Mouse (Mus musculus): ENCODE measurements around the gene Tjp3. TPM values are rescaled to one million over a fixed set of nuclear protein-coding genes. Genes with fewer than 3 reads are reported as not detected.
A peak's percentile ranks its signal among the peaks of the same experiment; 100 is the strongest.

The Tjp3 gene
- polyA plus RNA-seq, 1 experiment from 2014 or later = 22.6 TPM

DNA sequence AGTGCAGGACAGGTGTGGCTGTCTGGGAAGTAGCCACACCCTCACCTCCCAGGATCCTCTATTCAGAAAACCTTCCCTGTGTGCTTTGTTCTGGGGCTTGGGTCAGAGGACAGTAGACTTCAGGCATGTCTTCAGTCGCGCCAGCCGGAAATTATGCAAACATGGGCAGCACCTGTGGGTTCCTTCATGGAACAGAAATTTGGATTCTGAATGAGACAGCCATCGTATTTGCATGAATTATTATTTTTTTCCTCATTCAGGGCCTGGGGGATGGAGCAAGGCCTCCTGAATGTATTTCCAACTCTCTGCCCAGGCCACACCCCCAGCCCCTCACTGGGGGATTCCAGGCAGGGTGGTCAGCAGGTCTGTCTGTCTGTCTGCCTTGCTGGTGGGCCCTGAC, 30.4 kb downstream of the Tjp3 start:
- peaks cover 33% of the 10 kb centered on the region for H3K36me3 ChIP-seq (ENCODE audit: insufficient read depth, low read length)
- H3K27me3 ChIP-seq (ENCODE audit: insufficient read depth, low read length) = peaks cover 40% of the 10 kb centered on the region
- no peak overlapping the region for H3K4me3 ChIP-seq (ENCODE audit: low read length)
- peaks cover 16% of the 10 kb centered on the region for H3K4me1 ChIP-seq (ENCODE audit: insufficient read depth, low read length)
- peaks cover 7% of the 10 kb centered on the region; the same call in 1 of the 2 replicates for H3K9me3 ChIP-seq (ENCODE audit: low read length)
- ATAC-seq (ENCODE audit: low FRiP score, low TSS enrichment) = no peak
- H3K9ac ChIP-seq (replicated peaks; ENCODE audit: low read length) = no peak overlapping the region
- no peak overlapping the region for H3K4me2 ChIP-seq (replicated peaks; ENCODE audit: low read depth, low read length)
- 95% methylated on average over 4 of the region's 4 CpGs for WGBS
- no peak overlapping the region for H3K27ac ChIP-seq (ENCODE audit: low read length)

- Histone ChIP-seq H3K36me3 (ENCODE audit: insufficient read depth, low read length) (peaks cover 26% of the 10 kb centered on the region), H3K9ac (replicated peaks; ENCODE audit: low read length) (0 out of 2 replicates have a peak overlapping the region, but pooled peaks have one; percentile 13), H3K27me3 (ENCODE audit: insufficient read depth, low read length) (peaks cover 44% of the 10 kb centered on the region), H3K4me3 (ENCODE audit: low read length) (no peak overlapping the region), H3K4me1 (ENCODE audit: insufficient read depth, low read length) (peaks cover 9% of the 10 kb centered on the region), H3K27ac (ENCODE audit: low read length) (no peak overlapping the region), H3K9me3 (ENCODE audit: low read length) (peaks cover 7% of the 10 kb centered on the region; the same call in 1 of the 2 replicates), H3K4me2 (replicated peaks; ENCODE audit: low read depth, low read length) (no peak overlapping the region)
- no peak for ATAC-seq (ENCODE audit: low FRiP score, low TSS enrichment)
- WGBS = 36% methylated on average over 21 of the region's 21 CpGs
These were observed 32.0 kb downstream of the Tjp3 start for GRCm38 (mm10) chr10:81259225-81259884.

- H3K4me3 ChIP-seq (ENCODE audit: low read length) = peak overlapping the region; percentile 57
- no peak overlapping the region for H3K27ac ChIP-seq (ENCODE audit: low read length)
- H3K36me3 ChIP-seq (ENCODE audit: insufficient read depth, low read length) = peaks cover 10% of the 10 kb centered on the region
- peaks cover 60% of the 10 kb centered on the region for H3K27me3 ChIP-seq (ENCODE audit: insufficient read depth, low read length)
- H3K9ac ChIP-seq (replicated peaks; ENCODE audit: low read length) = peak overlapping the region; percentile 70
- 0 out of 2 replicates have a peak, but pooled peaks have one; percentile 24 for ATAC-seq (ENCODE audit: low FRiP score, low TSS enrichment)
- peak overlapping the region; percentile 91 for H3K4me2 ChIP-seq (replicated peaks; ENCODE audit: low read depth, low read length)
- H3K9me3 ChIP-seq (ENCODE audit: low read length) = peaks cover 7% of the 10 kb centered on the region; the same call in 1 of the 2 replicates
- H3K4me1 ChIP-seq (ENCODE audit: insufficient read depth, low read length) = peaks cover 13% of the 10 kb centered on the region
- 2% methylated on average over 62 of the region's 62 CpGs for WGBS
These were observed 34.0 kb downstream of the Tjp3 start for GRCm38 (mm10) chr10:81257158-81258039.

- ATAC-seq (ENCODE audit: low FRiP score, low TSS enrichment) = no peak
- 56% methylated on average over 1 of the region's 1 CpGs for WGBS
- Histone ChIP-seq H3K27me3 (ENCODE audit: insufficient read depth, low read length) (peaks cover 67% of the 10 kb centered on the region), H3K4me1 (ENCODE audit: insufficient read depth, low read length) (peaks cover 13% of the 10 kb centered on the region), H3K4me3 (ENCODE audit: low read length) (no peak overlapping the region), H3K36me3 (ENCODE audit: insufficient read depth, low read length) (no peaks in the 10 kb centered on the region), H3K4me2 (replicated peaks; ENCODE audit: low read depth, low read length) (no peak overlapping the region), H3K9me3 (ENCODE audit: low read length) (no peaks in the 10 kb centered on the region), H3K9ac (replicated peaks; ENCODE audit: low read length) (no peak overlapping the region), H3K27ac (ENCODE audit: low read length) (no peak overlapping the region)
These were observed 36.5 kb downstream of the Tjp3 start for GRCm38 (mm10) chr10:81254886-81255285.

- peaks cover 46% of the 10 kb centered on the region for H3K27me3 ChIP-seq (ENCODE audit: insufficient read depth, low read length)
- H3K36me3 ChIP-seq (ENCODE audit: insufficient read depth, low read length) = no peaks in the 10 kb centered on the region
- H3K27ac ChIP-seq (ENCODE audit: low read length) = no peak within 1 kb of the TSS
- H3K4me2 ChIP-seq (replicated peaks; ENCODE audit: low read depth, low read length) = peak within 1 kb of the TSS; percentile 37
- ATAC-seq (ENCODE audit: low FRiP score, low TSS enrichment) = peak; percentile 15; the same call in 1 of the 2 replicates
- WGBS = 9% methylated on average over 44 of the region's 44 CpGs
- H3K4me1 ChIP-seq (ENCODE audit: insufficient read depth, low read length) = peaks cover 8% of the 10 kb centered on the region
- H3K9ac ChIP-seq (replicated peaks; ENCODE audit: low read length) = no peak within 1 kb of the TSS
- H3K4me3 ChIP-seq (ENCODE audit: low read length) = 0 out of 2 replicates have a peak within 1 kb of the TSS, but pooled peaks have one; percentile 1
- H3K9me3 ChIP-seq (ENCODE audit: low read length) = no peaks in the 10 kb centered on the region
These were observed 38.7 kb downstream of the Tjp3 start, which contains the start of gene Matk for GRCm38 (mm10) chr10:81252424-81253419. Matk (plus strand) TSS chr10:81252935.

DNA sequence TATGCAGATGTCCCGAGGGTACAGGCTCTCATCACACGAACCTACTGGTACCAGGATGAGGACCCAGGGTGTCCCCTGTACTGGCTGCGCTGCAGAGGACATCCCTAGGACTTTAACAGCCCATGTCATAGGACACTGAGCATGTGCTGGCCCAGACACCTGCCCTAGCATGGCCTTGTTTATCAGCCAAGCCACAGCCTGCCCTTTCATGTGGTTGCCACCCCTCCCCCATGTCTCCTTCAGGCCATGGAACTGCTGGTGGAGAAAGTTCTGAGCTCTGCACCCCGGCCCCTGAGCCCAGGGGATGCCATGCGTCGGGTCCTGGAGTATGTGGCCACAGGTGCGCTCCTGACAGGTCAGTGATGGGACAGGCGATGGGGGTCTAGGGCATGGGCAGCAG, 41.9 kb downstream of the Tjp3 start:
- no peak overlapping the region for H3K4me3 ChIP-seq (ENCODE audit: low read length)
- H3K27me3 ChIP-seq (ENCODE audit: insufficient read depth, low read length) = peaks cover 31% of the 10 kb centered on the region
- H3K4me1 ChIP-seq (ENCODE audit: insufficient read depth, low read length) = peaks cover 4% of the 10 kb centered on the region; the same call in 1 of the 2 replicates
- H3K9ac ChIP-seq (replicated peaks; ENCODE audit: low read length) = no peak overlapping the region
- no peak overlapping the region for H3K27ac ChIP-seq (ENCODE audit: low read length)
- no peaks in the 10 kb centered on the region for H3K36me3 ChIP-seq (ENCODE audit: insufficient read depth, low read length)
- no peaks in the 10 kb centered on the region for H3K9me3 ChIP-seq (ENCODE audit: low read length)
- 86% methylated on average over 8 of the region's 8 CpGs for WGBS
- no peak for ATAC-seq (ENCODE audit: low FRiP score, low TSS enrichment)
- no peak overlapping the region for H3K4me2 ChIP-seq (replicated peaks; ENCODE audit: low read depth, low read length)

DNA sequence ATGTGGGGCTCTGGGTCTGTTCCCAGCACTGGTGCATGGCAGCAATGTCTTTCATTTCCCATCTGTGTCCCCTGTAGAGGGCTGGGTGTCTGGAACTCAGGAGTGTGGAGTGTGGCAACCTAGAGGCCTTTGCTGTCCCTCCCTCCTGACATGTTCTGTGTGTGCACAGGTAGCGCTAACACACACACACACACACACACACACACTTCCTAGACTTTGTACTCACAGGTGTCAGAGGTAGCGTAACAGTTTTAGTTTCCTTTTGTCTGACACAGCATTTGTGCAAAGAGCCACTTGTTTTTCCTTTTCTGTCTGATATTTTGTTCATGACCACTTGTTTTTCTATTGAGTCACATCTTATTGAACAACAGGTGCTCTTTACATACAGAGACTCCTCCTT, 43.6 kb downstream of the Tjp3 start:
- Histone ChIP-seq H3K27me3 (ENCODE audit: insufficient read depth, low read length) (peaks cover 17% of the 10 kb centered on the region), H3K36me3 (ENCODE audit: insufficient read depth, low read length) (no peaks in the 10 kb centered on the region), H3K9me3 (ENCODE audit: low read length) (no peaks in the 10 kb centered on the region), H3K27ac (ENCODE audit: low read length) (no peak overlapping the region), H3K4me2 (replicated peaks; ENCODE audit: low read depth, low read length) (no peak overlapping the region), H3K9ac (replicated peaks; ENCODE audit: low read length) (no peak overlapping the region), H3K4me3 (ENCODE audit: low read length) (no peak overlapping the region), H3K4me1 (ENCODE audit: insufficient read depth, low read length) (no peaks in the 10 kb centered on the region)
- WGBS = 88% methylated on average over 2 of the region's 2 CpGs
- no peak for ATAC-seq (ENCODE audit: low FRiP score, low TSS enrichment)

DNA sequence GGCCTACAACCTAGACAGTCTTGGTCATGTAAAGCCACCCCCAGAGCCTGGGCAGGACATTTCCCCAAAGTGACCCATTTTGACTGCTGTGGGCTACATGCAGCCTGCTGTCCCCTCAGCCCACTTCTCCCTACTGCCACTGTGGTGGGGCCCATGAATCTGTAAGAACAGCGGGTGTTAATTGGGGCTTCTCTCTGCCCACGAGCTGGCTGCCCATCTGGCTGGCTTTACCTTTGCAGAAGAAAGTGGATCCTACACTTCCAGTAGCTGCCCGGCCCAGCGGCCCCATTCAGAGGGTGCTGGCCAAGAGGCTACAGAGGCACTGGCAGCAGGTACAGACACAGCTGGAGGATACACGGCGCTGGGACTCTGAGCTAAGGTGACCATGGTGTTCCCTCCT, 46.2 kb downstream of the Tjp3 start:
- H3K9ac ChIP-seq (replicated peaks; ENCODE audit: low read length) = no peak overlapping the region
- H3K4me2 ChIP-seq (replicated peaks; ENCODE audit: low read depth, low read length) = no peak overlapping the region
- no peak overlapping the region for H3K27ac ChIP-seq (ENCODE audit: low read length)
- ATAC-seq (ENCODE audit: low FRiP score, low TSS enrichment) = no peak
- H3K9me3 ChIP-seq (ENCODE audit: low read length) = no peaks in the 10 kb centered on the region
- no peak overlapping the region for H3K4me3 ChIP-seq (ENCODE audit: low read length)
- peaks cover 4% of the 10 kb centered on the region for H3K27me3 ChIP-seq (ENCODE audit: insufficient read depth, low read length)
- WGBS = 93% methylated on average over 6 of the region's 6 CpGs
- no peaks in the 10 kb centered on the region for H3K36me3 ChIP-seq (ENCODE audit: insufficient read depth, low read length)
- peaks cover 1% of the 10 kb centered on the region for H3K4me1 ChIP-seq (ENCODE audit: insufficient read depth, low read length)

GRCm38 (mm10) chr10:81244595-81244994, 46.8 kb downstream of the Tjp3 start:
- H3K36me3 ChIP-seq (ENCODE audit: insufficient read depth, low read length) = no peaks in the 10 kb centered on the region
- H3K9ac ChIP-seq (replicated peaks; ENCODE audit: low read length) = no peak overlapping the region; the same call in 1 of the 2 replicates
- WGBS = 5% methylated on average over 17 of the region's 17 CpGs
- H3K9me3 ChIP-seq (ENCODE audit: low read length) = no peaks in the 10 kb centered on the region
- peaks cover 7% of the 10 kb centered on the region for H3K4me1 ChIP-seq (ENCODE audit: insufficient read depth, low read length)
- peaks cover 10% of the 10 kb centered on the region for H3K27me3 ChIP-seq (ENCODE audit: insufficient read depth, low read length)
- no peak overlapping the region for H3K4me3 ChIP-seq (ENCODE audit: low read length)
- H3K27ac ChIP-seq (ENCODE audit: low read length) = no peak overlapping the region
- peak; percentile 29; the same call in 1 of the 2 replicates for ATAC-seq (ENCODE audit: low FRiP score, low TSS enrichment)
- no peak overlapping the region for H3K4me2 ChIP-seq (replicated peaks; ENCODE audit: low read depth, low read length)
